Mouse (Mus musculus) ES-CJ7 (cell line): ENCODE measurements at regions not wholly inside any gene's neighbourhood (a gene's known extent, or its start where the extent isn't known, plus 50 kb on each side); places are given as distances from the start of the nearest gene placed in this dataset.
"Not testable (repeated sequence)": the region's sequence is repeated elsewhere in the genome, so short reads cannot be mapped to it uniquely, and the experiment has no call there.

ENCODE experiments used
- DNase-seq: peaks from one replicate; pipeline ENCODE4 v3.0.0; 2011; ENCODE audit warnings: low read depth, low spot score

DNA sequence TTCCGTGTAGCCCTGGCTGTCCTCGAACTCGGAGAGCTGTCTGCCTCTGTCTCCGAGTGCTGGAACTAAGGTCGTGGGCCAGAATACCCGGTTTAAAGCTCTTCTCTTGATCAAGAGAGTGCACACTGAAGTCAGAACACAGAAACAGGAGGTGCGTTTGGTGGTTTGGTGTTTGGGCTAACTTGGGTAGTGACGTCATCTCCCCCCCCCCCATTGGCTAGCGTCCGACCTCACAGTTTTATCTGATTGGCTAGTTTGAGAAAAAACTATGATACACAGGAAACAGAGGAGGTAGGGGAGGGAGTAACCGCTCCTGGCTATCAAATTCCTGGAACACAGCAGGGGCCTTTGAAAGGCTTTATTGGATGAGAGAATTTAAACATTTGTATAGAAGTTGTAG is 60.2 kb upstream of the Pim1 start:
- no peak for DNase-seq

DNA sequence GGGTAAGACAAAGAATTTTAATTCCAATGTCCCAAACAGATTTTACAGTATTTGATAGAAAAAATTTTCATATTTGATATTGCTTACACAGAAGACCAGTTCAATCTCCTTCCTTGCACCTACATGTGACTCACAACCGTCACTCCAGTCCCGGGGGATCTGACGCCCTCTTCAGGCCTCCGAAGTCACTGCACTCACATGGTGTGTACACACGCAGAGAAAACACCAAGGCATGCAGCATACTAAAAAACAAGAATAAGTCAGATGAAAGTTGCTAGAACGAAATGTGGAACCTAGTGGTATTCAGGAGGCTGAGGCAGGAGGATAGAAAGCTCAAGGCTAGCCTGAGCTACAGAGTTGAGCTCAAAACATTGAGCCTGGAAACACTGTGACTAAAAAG is 59.7 kb upstream of the Pim1 start:
- DNase-seq = no peak

DNA sequence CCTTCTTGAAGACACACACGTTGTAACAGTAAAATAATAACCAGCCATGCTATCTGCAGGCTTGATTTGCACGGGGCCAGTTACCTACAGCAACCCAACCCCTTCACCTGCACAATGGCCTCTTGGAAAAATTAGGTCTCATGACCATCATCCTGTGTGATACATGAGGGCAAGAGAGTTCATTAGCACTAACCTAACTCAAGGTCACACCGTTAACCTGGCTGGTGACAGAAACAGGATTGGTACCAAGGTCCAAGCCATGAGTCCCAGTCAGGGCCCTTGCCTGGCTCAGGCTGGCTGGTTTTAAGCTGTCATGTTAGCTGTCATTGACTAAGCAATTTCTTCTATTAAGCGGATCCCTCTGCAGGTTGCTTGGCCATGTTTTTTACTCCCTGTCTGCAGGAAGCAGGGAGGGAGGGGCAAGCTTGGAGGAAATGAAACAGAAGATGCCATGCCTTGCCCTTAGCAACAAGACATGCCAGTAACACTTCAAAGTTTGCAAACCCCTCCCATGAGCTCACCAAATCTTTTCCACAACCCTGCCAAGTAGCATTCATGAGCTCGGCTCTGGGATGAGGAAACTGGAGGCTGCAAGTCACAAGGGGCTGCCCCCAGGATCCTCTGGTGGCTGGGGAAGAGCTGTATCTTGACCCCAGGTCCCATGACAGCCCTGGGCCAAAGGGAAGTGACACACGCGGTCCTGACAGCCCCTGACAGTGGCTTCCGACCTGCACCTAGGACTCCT is 58.8 kb upstream of the Pim1 start:
- DNase-seq = no peak

DNA sequence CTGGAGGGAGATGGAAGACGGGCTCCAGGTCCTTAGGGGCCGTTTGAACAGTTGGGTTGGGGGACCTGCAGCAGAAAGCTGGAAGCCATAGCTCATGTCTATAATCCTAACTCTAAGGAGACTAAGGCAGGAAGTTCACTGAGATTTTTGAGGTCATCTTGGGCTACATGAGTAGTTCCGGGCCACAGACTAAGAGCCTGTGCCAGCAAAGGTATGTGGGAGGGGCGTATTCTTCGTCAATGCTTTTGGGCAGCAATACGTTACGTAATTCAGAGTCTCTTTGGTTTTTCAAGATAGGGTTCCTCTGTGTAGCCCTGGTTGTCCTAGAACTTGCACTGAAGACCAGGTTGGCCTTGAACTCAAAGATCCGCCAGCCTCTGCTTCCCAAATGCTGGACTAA is 57.9 kb upstream of the Pim1 start:
- no peak for DNase-seq

DNA sequence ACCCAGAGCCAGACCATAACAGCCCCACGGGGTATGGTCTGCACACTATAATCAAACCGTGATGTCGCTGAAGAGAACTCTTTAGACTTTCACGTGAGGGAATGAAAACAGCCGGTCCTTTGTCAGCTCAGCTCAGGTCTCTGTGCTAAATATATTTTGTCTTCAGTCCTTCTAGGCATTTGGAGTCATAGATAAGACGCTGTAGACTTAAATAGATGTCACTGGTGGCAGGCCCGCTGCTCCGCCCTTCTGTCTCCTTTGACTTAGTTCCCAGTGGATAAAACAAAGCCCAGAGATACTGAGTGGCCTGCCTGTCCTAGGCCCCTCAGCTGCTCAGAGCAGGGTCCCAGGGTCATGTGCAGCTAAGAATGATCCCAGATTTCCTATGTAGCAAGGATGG is 57.2 kb upstream of the Pim1 start:
- no peak for DNase-seq

DNA sequence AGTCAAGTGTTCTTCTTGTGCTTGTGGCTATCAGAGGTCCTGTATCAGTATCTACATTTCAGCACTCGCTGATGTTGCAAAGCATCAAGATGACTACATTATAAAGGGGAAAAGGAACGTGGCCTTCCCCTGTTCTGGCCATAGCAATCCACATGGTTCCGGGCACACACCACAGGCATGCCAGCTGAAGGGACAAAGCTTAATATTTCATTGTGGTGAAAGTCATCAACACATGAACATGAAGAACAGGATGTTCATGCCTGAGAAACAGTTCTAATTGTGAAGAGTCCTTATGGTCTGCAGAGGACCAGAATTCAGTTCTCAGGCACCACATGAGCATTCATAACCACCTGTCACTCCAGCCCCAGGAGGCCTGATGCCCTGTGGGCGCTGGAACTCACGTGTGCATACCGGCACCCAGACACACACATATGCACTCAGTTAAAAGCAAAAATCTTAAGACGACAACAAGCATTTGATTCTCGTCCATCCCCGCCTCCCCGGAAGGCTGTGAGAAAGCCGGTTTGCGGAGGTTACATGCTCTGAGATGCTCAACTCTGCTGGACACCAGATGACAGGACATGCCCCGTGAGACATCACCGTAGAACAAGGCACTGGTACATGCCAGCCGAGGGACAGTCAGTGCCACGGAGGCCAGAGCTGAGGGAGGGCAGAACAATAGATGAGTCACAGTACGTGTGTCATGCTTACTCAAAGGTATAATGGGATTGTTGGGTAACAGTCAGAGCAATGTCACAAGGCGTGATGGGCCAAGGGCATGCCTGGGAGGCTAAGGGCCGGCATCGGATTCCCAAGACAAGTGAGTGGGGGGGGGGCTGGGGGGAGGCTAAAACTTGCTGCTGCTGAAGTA is 56.2 kb upstream of the Pim1 start:
- DNase-seq = no peak

DNA sequence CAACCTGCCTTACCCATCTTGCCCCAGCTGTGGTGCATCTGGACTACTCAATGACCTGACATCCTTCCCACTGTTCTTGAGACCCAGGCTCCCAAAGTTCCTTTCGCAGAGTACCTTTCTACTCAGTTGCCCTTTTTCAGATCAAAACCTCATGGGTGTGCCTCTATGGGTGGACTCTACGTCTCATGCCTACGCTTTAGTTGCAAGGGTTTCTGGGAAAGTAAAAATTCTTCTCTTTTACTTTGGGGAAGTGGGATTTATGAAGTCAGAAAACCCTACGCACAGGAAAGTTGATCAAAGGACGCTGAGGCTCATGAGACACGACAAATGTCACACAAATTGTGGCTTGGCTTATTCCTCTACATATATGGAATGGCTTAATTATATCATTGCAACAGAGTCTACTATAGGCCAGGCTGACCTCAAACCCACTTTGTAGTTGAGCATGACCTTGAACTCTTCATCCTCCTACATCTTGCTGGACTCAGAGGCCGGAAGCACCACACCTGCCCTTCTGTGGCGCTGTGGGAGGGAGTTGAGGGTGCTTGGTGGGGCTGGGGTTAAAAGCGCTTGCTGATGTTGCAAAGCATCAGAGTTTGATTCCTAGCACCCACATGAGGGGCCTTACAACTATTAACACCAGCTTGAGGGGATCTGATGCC is 55.1 kb upstream of the Pim1 start:
- DNase-seq = no peak

DNA sequence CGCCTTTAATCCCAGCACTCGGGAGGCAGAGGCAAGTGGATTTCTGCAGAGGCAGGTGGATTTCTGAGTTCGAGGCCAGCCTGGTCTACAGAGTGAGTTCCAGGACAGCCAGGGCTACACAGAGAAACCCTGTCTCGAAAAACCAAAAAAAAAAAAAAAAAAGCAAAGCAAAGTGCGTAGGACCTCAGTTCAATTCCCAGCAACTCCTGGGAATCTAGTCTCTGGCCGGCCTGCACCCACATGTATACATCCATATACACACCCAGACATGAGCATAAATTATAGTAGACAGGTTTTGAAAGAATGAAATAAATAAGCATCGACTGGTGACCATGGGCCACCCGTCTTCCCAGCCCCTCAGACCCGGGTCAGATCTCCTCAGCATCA is 54.1 kb upstream of the Pim1 start:
- not testable (repeated sequence) for DNase-seq

DNA sequence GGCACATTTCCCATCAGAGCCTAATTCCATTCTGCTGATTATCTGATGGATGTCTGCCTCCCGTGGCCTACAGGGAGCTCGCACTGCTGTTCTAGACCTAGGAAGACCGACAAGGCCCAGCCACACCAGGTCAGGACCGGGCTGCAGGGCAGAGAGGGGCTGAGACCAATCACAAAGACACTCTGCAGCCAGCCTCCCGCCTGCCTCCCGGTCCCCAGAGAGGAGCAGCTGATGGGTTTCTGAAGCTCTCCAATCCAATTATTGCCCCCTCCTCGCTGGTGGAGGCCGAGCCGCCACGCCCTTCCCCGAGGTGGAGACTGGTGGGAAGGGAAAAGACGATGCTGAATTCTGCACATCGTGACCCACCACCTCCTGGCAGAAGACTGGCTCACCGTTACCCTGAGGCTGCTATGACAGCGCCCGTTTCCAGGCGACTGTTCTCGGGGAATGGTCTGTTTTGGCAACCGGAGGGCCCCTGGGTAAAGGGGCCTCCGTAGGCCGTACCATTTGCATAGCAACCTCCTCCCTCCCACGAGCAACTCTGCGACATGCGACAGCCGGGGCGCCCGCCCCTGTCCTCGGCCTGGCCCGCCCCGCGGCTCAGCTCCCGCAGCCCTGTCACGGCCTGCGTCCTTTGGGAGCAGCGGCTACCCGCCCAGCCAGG is 53.5 kb upstream of the Pim1 start:
- DNase-seq = peak; percentile 79

DNA sequence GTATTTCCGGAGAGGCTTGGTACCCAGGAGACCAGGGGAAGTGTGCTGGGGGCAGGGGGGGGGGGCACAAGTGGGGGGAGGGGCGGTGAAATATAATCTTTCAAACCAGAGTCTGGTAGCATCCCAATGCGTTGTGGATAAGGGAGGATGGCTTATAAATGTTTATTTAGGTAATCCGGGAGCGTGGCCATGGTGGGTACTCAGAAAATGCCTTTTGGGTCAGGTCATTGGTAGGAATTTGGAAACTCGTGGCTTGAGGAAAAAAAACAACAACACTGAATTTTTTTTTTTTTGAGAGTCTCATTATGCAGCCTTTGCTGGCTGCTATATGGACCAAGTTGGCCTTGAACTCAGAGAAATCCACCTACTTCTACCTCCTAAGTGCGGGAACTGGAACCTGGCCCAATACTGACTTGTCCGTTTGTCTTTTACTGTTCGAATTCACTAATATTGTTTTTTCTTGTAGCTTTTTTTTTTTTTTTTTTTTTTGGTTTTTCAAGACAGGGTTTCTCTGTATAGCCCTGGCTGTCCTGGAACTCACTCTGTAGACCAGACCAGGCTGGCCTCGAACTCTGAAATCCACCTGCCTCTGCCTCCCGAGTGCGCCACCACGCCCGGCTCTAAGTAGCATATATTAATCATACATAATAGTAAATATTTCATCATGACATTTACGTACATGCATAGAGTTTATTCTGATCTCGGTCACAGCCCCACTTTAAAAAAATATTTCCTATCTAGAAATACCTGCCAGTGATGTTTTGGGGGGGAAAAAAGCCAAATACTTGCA is 52.8 kb upstream of the Pim1 start:
- DNase-seq = no peak

DNA sequence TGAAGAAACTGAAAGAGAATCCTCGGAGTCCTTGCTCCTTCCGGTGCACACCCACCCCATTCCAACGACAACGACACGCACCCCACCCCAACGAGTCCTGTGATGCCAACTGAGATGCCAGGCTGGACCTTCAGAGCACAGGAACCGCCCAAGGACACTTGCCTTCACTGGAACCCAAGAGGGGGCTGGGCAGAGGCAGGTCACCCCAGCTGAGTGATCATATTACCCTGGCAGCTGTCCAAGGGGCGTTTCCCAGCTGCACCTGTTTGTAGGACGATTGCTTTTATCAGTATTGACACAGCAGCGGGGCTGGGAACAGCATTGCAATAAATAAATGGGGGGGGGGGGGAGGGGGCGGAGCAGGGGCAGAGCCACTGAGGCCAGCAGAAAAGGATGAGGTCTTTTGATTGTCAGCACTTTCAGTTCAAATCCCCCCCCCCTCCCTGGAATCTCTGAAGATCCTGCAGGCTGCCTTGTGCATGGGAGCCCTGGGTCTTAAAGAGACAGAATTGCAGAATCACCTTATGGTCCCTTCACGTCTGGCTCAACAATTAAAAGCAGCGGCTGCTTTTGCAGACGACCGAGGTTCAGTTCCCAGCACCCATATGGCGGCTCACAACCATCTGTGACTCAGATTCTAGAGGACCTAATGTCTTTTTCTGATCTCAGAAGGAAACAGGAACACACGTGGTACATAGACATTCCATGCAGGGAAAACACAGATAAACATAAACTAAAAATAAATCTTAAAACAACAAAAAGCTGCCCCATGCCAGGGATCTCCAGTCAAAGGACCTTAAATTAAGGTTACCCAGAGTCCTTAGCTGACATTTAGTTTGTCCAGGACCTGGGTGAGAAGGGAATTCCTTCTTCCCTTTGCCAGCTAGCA is 52.0 kb upstream of the Pim1 start:
- DNase-seq = peak; percentile 80

DNA sequence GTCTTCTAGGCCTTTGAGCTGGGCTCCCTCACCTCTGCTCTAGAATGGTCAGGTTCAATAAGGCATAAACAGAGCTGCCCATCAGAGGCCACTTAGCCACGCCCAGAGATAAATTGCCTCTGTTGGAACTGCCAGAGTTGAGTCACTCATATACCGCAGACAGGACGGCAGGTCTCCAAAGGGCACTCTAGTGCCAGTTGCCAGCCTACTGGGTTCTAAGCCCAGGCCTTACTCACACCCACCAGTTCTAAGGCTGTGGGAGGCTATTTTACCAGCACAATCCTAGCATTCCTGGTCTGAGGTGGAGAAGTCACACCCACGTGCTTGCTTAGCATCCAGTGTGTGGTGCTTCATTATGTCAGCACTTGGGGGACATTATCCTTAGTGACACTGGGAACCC is 50.6 kb upstream of the Pim1 start:
- no peak for DNase-seq

DNA sequence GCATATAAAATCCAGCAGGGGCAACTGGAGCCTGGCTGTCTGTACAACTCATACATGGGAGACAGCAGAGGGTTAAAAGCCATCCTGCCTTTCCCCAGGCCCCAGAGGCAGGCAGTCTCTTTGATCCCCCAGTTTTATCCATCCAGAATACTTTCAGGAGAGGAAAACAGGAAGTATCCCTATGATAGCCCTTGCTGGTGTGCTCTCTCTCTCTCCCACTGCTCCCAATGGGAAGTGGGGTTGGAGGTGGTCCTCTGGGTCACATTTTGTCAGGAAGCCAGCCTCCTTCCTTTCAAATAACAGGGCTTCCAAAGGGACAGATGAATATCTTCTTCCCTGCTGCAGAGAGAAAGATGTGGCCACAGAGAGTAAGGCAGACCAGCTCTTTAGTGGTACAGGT is 50.1 kb upstream of the Pim1 start:
- no peak for DNase-seq
